Mouse (Mus musculus): ENCODE measurements at regions not wholly inside any gene's neighbourhood (a gene's known extent, or its start where the extent isn't known, plus 50 kb on each side); places are given as distances from the start of the nearest gene placed in this dataset.

DNA sequence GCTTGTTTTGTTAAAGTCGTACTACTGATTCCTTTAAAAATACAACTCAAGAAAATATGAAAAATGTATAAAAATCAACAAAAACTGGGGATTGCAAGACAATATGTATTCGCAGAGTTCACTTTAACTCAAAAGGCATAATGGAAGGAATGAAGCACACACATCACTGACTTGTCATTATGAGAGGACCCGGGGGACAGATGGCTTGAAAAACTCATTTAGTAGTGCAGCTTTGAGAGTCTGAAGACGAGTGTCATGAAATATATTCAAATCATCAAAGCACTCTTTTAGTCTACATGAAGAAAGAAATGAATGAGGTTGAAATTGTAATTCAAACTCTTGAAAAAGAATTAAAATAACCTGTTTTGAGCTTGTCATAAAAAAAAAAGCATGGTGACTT, 931.3 kb upstream of the Alcam start:
- TF ChIP-seq HCFC1 (IDR thresholded peaks at IDR 0.05; ENCODE audit: borderline replicate concordance, insufficient read depth, low read length) (no peak), MAFK (IDR thresholded peaks at IDR 0.05; ENCODE audit: insufficient read depth, low read depth, low read length) (no peak)

All from ES-E14 (cell line).